Mouse (Mus musculus) heart, adult 9 months (tissue): ENCODE results near the gene Arhgef3.
A peak's percentile ranks its signal among the peaks of the same experiment; 100 is the strongest.
"Not testable (repeated sequence)": the region's sequence is repeated elsewhere in the genome, so short reads cannot be mapped to it uniquely, and the experiment has no call there.

Experiments
- DNase-seq, 2 experiments: peaks; one replicate each; pipeline ENCODE4 v3.0.0; 2022; ENCODE audit warnings: low spot score in 2 of 2

Arhgef3 gene

GRCm38 (mm10) chr14:27192450-27192849 is 77.8 kb downstream of the Arhgef3 start:
- DNase-seq = no peak

- no peak for DNase-seq
Measured at GRCm38 (mm10) chr14:27196980-27197379, 82.3 kb downstream of the Arhgef3 start.

- DNase-seq = no peak
Measured at GRCm38 (mm10) chr14:27198490-27199089, 83.9 kb downstream of the Arhgef3 start.

DNA sequence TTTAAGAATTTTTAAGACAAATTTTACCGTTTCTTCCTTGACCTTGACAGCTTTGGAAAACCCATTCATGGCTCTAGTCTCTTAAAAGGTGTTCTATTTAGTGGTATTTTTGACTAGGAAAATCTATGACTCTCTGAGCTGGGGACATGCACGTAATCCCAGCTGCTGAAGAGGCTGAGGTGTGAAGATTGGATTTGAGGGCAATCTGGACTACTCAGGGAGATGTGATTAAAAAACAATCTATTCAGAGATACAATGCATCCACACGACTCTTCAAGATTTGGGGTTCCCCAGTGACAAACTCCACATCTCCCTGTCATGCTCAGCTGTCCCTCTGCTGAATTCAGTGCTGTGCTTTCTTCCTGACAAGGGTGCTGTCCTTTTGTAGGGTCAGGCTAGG is 84.4 kb downstream of the Arhgef3 start:
- no peak for DNase-seq

- DNase-seq = no peak
Measured at GRCm38 (mm10) chr14:27199870-27200269, 85.2 kb downstream of the Arhgef3 start.

DNA sequence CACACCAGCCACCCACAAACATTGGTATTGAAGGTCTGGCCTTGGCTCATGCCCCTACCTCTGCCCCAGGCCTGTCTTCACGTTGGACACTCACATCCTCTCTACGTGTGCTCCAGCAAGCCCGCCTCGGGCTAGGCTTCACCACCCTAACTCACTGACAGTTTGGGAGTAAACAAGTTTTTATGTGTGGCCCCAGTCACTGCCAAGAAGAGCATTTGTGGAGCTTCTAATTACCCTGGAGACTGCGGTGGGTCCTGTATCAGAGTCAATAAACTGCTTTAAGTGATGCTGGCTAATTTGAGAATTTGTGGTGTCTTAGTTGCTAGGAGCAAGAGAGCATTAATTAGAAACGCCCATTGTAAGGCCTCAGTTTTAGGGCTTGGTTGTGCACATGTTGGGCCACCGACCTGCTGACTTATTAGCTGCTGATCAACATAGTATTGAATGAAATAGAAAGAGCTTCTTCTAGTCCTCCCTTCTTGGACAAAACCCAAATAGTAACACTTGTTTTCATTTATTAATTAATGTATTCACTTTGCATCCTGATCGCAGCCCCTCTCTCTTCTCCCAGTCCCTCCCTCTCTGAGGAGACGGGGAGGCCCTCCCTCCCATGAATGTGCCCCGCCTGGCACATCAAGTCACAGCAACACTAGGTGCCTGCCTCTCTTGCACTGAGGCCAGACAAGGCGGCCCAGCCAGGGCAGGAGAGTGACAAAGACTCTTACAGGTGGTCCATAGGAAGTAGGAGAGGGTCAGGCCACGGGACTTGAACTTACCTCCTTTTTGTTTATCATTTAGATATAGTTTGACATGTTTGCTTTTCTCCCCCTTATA is 86.3 kb downstream of the Arhgef3 start:
- DNase-seq = no peak

GRCm38 (mm10) chr14:27201824-27202223 is 87.1 kb downstream of the Arhgef3 start:
- DNase-seq = no peak

DNA sequence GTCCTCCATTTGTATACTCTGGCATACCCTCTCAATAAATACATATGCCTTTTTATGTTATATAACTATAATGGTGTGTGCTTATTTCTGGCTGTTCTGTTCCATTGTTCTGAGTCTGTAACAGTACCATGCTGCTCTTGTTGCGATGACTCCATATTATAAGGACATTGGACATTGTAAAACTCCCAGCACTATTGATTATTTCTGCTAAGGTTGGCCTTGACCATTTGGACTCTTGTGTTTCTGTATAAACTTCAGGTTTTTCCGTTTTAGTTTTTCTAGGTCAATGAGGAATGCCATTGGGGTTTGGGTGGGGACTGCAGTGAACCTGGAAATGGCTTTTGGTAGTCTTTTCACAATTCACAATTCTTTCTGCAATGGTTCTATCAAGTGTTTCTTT is 90.0 kb downstream of the Arhgef3 start:
- DNase-seq = no peak

- no peak for DNase-seq
Measured at GRCm38 (mm10) chr14:27206443-27206842, 91.7 kb downstream of the Arhgef3 start.

- DNase-seq = no peak
Measured at GRCm38 (mm10) chr14:27209542-27209941, 94.8 kb downstream of the Arhgef3 start.

DNA sequence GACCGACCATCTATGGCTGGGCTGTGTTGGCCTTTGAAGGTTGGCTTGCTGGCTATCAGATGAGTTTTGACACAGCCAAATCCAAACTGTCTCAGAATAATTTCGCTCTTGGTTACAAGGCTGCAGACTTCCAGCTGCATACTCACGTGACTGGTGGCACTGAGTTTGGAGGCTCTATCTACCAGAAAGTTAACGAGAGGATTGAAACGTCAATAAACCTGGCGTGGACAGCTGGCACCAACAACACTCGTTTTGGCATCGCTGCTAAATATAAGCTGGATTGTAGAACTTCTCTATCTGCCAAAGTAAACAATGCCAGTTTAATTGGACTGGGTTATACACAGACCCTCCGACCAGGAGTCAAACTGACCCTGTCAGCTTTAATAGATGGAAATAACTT is 96.1 kb downstream of the Arhgef3 start:
- DNase-seq = not testable (repeated sequence)

GRCm38 (mm10) chr14:27211743-27212445 is 97.2 kb downstream of the Arhgef3 start:
- DNase-seq = no peak

- DNase-seq = no peak
Measured at GRCm38 (mm10) chr14:27214232-27214631, 99.5 kb downstream of the Arhgef3 start.

- DNase-seq = no peak
Measured at GRCm38 (mm10) chr14:27219668-27220067, 105.0 kb downstream of the Arhgef3 start.

DNA sequence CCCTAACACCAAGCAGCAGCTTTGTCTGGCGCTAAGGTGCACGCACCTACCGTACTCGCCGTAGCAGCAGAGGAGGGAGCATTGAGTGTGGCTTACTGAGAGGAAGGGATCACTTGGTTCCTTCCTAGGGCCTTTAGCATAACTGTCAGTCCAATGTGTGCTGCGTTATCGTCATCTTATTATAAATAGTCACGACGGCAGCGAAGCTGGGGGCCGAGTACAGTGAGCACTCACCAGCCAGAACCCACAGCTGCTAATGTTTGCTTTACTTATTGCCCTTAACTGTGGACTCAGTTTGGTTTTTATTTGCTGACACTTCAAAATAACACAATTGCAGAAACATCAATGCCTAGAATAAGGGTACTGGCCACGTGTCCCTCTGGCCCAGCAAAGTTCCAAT is 105.6 kb downstream of the Arhgef3 start:
- no peak for DNase-seq

GRCm38 (mm10) chr14:27224636-27225035 is 109.9 kb downstream of the Arhgef3 start:
- no peak for DNase-seq

- no peak for DNase-seq
Measured at GRCm38 (mm10) chr14:27226288-27226687, 111.6 kb downstream of the Arhgef3 start.

DNA sequence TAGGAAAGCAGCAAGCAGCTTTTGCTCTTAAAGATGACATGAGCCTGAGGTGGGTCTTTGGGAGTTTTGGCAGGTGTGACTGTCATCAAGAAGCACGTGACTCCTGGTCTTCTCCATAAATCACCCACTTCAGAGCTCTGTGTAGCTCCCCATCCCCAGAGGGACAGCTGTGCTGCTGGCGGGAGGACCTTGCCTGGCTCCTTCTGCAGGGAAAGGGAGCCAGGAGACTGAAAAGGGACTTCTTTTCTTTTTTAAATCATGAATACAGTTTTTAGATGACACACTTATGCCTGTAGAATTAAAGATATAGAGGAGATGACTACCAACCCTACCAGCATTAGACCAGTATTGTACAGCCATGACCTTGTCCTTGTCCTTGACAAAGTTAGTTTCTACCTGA is 113.6 kb downstream of the Arhgef3 start:
- no peak for DNase-seq

DNA sequence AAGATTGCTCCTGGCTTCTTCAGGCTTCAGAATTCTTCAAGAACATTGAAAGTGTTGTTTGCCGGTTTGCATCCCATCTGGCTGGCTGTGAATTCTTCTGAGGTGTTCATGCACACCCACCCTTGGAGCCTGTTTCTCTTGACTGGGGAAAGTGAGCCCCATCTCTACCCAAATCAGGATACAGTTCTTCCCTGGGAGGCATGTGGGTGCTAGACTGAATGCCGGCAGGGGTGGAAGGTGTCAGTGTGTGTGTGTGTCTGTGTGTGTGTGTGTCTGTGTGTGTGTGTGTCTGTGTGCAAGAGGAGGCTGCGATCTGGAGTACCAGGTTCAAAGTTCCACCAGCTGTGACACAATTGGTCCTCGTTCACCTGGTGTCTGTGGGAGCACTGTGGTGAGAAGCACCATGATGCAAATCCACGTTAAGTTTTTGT is 114.3 kb downstream of the Arhgef3 start:
- no peak for DNase-seq

GRCm38 (mm10) chr14:27229441-27230147 is 114.9 kb downstream of the Arhgef3 start:
- peak; percentile 49 to 81 for DNase-seq

- DNase-seq = peak; percentile 81 to 84
Measured at GRCm38 (mm10) chr14:27230262-27231022, 115.7 kb downstream of the Arhgef3 start.
